Comparison of ENCODE assay signal across 23 mouse cellular contexts in the genomic region with DNA sequence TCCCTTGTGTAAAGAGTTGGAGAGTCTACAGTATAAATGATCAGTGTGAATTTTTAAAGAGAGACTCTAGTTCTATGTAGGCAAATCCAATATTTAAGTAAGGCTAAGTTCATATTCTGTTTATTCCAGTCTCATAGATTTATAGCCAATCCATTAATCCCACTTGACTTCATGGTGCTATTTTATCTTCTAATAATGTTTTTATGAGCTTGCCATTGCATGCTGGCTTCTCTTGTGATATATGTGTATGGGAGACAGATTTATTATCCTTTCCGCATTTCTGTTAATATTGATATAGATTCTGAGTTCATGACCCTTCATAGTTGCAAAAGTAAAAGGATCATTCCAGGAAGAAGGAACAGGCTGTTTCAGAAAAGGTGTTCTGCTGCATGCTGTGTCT.
"Had no signal": no experiment of that assay in that cellular context is flagged by ENCODE, and none has a peak within 500 bp of the region (broad histone marks: within the 10 kb centered on the region; RNA-seq: fewer than 3 reads in every experiment).

No protein-coding gene starts in this region.

- H3K36me3 ChIP-seq: lung, embryonic 15.5 days; midbrain, embryonic 10.5 days; midbrain, embryonic 12.5 days; neural tube, embryonic 13.5 days; neural tube, embryonic 15.5 days had no signal

- ATAC-seq: liver, postnatal 0 days; lung, postnatal 0 days; midbrain, embryonic 16.5 days had no signal

- H3K27me3 ChIP-seq: lung, embryonic 15.5 days; megakaryocyte, embryonic 14.5 days; midbrain, embryonic 12.5 days; neural tube, embryonic 13.5 days; neural tube, embryonic 15.5 days had no signal

- H3K9me3 ChIP-seq: megakaryocyte, embryonic 14.5 days; midbrain, embryonic 10.5 days; midbrain, embryonic 12.5 days; neural tube, embryonic 13.5 days; neural tube, embryonic 15.5 days had no signal

- H3K27ac ChIP-seq: lung, embryonic 15.5 days; macrophage; midbrain, embryonic 10.5 days; midbrain, embryonic 12.5 days; neural tube, embryonic 13.5 days; neural tube, embryonic 15.5 days had no signal

- H3K4me2 ChIP-seq: lung, embryonic 15.5 days; midbrain, embryonic 12.5 days; neural tube, embryonic 13.5 days; neural tube, embryonic 15.5 days had no signal

- H3K9ac ChIP-seq: liver, postnatal 0 days; lung, embryonic 15.5 days; midbrain, embryonic 12.5 days; neural tube, embryonic 13.5 days; neural tube, embryonic 15.5 days had no signal

- H3K4me3 ChIP-seq: lung, embryonic 15.5 days; megakaryocyte, embryonic 14.5 days; midbrain, embryonic 10.5 days; midbrain, embryonic 12.5 days; myocyte; neural tube, embryonic 13.5 days; neural tube, embryonic 15.5 days had no signal

- H3K4me1 ChIP-seq: lung, embryonic 15.5 days; megakaryocyte, embryonic 14.5 days; midbrain, embryonic 10.5 days; midbrain, embryonic 12.5 days; neural tube, embryonic 13.5 days; neural tube, embryonic 15.5 days had no signal

- DNase-seq: liver, postnatal 0 days; lung, adult 2 months; lung, postnatal 14 days; lung, postnatal 36 days; midbrain, embryonic 14.5 days; retina, postnatal 1 day; right cerebral cortex, adult 18-20 months; right cerebral cortex, postnatal 25 days; right cerebral cortex, postnatal 4 days; spleen, adult 18-20 months; thymus, adult 18-20 months; thymus, postnatal 14 days; thymus, postnatal 36 days had no signal
